Mouse (Mus musculus) lung, embryonic 14.5 days (tissue): ENCODE measurements around the gene Ncaph. TPM values are rescaled to one million over a fixed set of nuclear protein-coding genes. Genes with fewer than 3 reads are reported as not detected.
"Not testable (repeated sequence)": the region's sequence is repeated elsewhere in the genome, so short reads cannot be mapped to it uniquely, and the experiment has no call there.

Source experiments
- ATAC-seq: fragments of 200-750 bp; cut with Nextera tagmentation; 2 replicates; pipeline ENCODE4 v1.8.0; 2017; ENCODE audit warnings: mild to moderate bottlenecking, moderate TSS enrichment, moderate library complexity; ENCODE audit not compliant: insufficient read depth
- DNase-seq: peaks from one replicate; pipeline ENCODE4 v3.0.0-alpha.2; 2015
- H3K27ac ChIP-seq: fragments of 300-500 bp; sonication (generic); 2 replicates; pipeline ENCODE4 v1.5.1; 2014; ENCODE audit warnings: low read depth, mild to moderate bottlenecking, moderate library complexity
- H3K27me3 ChIP-seq: fragments of 300-500 bp; sonication (generic); 2 replicates; pipeline ENCODE4 v1.6.1; 2014; ENCODE audit warnings: low read length, control low read depth; ENCODE audit not compliant: insufficient read depth
- H3K36me3 ChIP-seq: fragments of 300-500 bp; sonication (generic); 2 replicates; pipeline ENCODE4 v1.6.1; 2014; ENCODE audit warnings: control low read depth; ENCODE audit not compliant: insufficient read depth
- H3K4me1 ChIP-seq: fragments of 300-500 bp; sonication (generic); 2 replicates; pipeline ENCODE4 v1.6.1; 2014; ENCODE audit warnings: antibody characterized with exemption, control low read depth; ENCODE audit not compliant: insufficient read depth
- H3K4me2 ChIP-seq: fragments of 300-500 bp; sonication (generic); 2 replicates; pipeline ENCODE4 v1.6.1; 2014; ENCODE audit warnings: mild to moderate bottlenecking
- H3K4me3 ChIP-seq: fragments of 300-500 bp; sonication (generic); 2 replicates; pipeline ENCODE4 v1.5.1; 2014; ENCODE audit warnings: low read depth, low read length
- H3K9ac ChIP-seq: fragments of 300-500 bp; sonication (generic); 2 replicates; pipeline ENCODE4 v1.6.1; 2014
- H3K9me3 ChIP-seq: fragments of 300-500 bp; sonication (generic); 2 replicates; pipeline ENCODE4 v1.6.1; 2016; ENCODE audit warnings: low read depth, low read length, control low read depth
- CTCF ChIP-seq: IDR thresholded peaks from 2 replicates; pipeline ENCODE4 v1.5.1; 2016; ENCODE audit warnings: antibody characterized with exemption, low read depth
- WGBS: fragments of 180-500 bp; shearing (Covaris S2); extraction: QIAGEN DNeasy Blood & Tissue Kit; methylation state at CpG from one replicate; pipeline ENCODE4 v1.1.7; 2014; 5-methylcytosine and 5-hydroxymethylcytosine counted together
- polyA plus RNA-seq: library from polyadenylated mRNA; unstranded; fragments of >200 nt; fragmentation: Nextera tagmentation; extraction: Ambion mirVana; gene quantifications from 2 replicates; pipeline ENCODE4 v1.2.1, GENCODE M21; 2014

Gene Ncaph
- polyA plus RNA-seq, 1 experiment from 2014 or later, result 119 TPM

- 5% methylated on average over 5 of the region's 5 CpGs for WGBS
- DNase-seq (peak; percentile 86), ATAC-seq (peak; percentile 35)
- no peak overlapping the region for H3K9ac ChIP-seq
- H3K36me3 ChIP-seq, result peaks cover 21% of the 10 kb centered on the region
- peaks cover 8% of the 10 kb centered on the region for H3K4me1 ChIP-seq
- no peaks in the 10 kb centered on the region for H3K9me3 ChIP-seq
- H3K27ac ChIP-seq, result peak overlapping the region; percentile 73; the same call in 1 of the 2 replicates
- TF ChIP-seq CTCF, result no peak
- H3K4me3 ChIP-seq, result no peak overlapping the region
- peak overlapping the region; percentile 21; the same call in 1 of the 2 replicates for H3K4me2 ChIP-seq
- no peaks in the 10 kb centered on the region for H3K27me3 ChIP-seq
Measured at GRCm38 (mm10) chr2:127136979-127137378, 3.2 kb upstream of the Ncaph start.

DNA sequence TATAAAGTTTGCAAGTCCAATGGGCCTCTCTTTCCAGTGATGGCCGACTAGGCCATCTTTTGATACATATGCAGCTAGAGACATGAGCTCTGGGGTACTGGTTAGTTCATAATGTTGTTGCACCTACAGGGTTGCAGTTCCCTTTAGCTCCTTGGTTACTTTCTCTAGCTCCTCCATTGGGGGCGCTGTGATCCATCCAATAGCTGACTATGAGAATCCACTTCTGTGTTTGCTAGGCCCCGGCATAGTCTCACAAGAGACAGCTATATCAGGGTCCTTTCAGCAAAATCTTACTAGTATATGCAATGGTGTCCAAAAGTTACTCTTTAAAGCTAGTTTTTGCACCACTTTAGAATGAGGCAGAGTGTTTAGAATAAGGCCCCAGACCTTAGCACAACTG lies 1.5 kb upstream of the Ncaph start:
- not testable (repeated sequence) for H3K27ac ChIP-seq, H3K36me3 ChIP-seq, H3K9ac ChIP-seq, H3K9me3 ChIP-seq, H3K27me3 ChIP-seq, ATAC-seq, DNase-seq, H3K4me2 ChIP-seq, H3K4me3 ChIP-seq
- 29% methylated on average over 2 of the region's 3 CpGs for WGBS
- peaks cover 11% of the 10 kb centered on the region for H3K4me1 ChIP-seq

GRCm38 (mm10) chr2:127131353-127131752 lies 2.4 kb downstream of the Ncaph start:
- Histone ChIP-seq H3K9me3 (no peaks in the 10 kb centered on the region), H3K36me3 (peaks cover 16% of the 10 kb centered on the region), H3K4me3 (no peak overlapping the region), H3K4me1 (peaks cover 11% of the 10 kb centered on the region), H3K27me3 (no peaks in the 10 kb centered on the region), H3K9ac (0 out of 2 replicates have a peak overlapping the region, but pooled peaks have one; percentile 4), H3K4me2 (peak overlapping the region; percentile 83; the same call in 1 of the 2 replicates), H3K27ac (no peak overlapping the region)
- no peak for ATAC-seq
- DNase-seq, result no peak
- 49% methylated on average over 8 of the region's 8 CpGs for WGBS
- no peak for TF ChIP-seq CTCF

DNA sequence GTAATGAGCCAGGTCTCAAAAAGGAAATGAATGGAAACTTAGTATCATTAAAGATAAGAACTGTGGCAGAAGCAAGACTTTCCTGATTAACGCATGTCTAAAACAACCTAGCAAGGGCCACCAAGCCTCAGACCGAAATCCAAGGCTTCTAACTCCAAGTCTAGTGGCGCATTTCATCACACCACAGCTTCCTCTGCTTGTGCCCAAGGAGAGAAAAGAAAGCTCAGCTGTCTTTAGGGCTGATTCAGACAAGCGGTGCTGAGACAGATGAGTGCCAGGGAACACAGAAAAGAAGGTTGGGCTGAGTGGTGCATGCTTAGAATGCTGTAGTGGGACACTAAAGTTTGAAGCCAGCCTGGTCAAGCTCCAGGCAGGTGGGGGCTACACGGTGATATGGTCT lies 4.8 kb downstream of the Ncaph start:
- no peak overlapping the region for H3K4me2 ChIP-seq
- 76% methylated on average over 5 of the region's 5 CpGs for WGBS
- H3K9me3 ChIP-seq, result no peaks in the 10 kb centered on the region
- ATAC-seq, result no peak
- H3K27ac ChIP-seq, result no peak overlapping the region
- TF ChIP-seq CTCF, result no peak
- no peak overlapping the region for H3K9ac ChIP-seq
- peaks cover 11% of the 10 kb centered on the region for H3K4me1 ChIP-seq
- peaks cover 39% of the 10 kb centered on the region for H3K36me3 ChIP-seq
- no peak for DNase-seq
- H3K27me3 ChIP-seq, result no peaks in the 10 kb centered on the region
- H3K4me3 ChIP-seq, result no peak overlapping the region

DNA sequence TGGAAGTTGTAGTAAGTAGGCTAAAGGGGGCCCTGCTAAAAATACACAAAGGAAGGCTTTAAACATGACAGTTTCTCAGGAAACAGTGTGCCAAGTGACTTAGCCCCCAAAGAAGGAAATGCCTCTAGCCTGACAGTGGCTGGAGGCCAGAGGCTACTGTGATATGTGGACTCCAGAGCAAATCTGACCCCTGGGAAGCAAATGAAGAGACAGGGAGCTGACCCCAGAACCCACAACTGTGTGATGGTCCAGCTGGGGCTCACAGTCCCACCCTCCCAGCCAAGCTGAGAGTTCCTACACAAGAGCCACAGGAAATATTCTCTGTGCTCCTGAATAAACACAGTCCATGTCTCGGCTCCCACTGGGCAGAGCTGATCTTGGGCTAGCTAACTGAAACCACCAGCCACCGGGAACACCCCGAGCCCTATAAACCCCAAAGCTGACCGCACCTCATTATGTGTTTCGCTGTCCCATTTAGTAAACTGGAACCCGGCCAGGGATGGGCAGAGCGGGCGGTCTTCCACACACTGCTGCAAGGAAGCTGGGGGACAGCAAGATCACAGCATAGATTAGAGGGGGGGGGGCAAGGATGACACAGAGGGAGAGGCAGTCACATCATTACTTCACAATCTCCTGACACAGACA lies 12.0 kb downstream of the Ncaph start:
- no peak for ATAC-seq
- H3K27ac ChIP-seq, result peak overlapping the region; percentile 46; the same call in 1 of the 2 replicates

GRCm38 (mm10) chr2:127108986-127109385 lies 24.8 kb downstream of the Ncaph start:
- H3K4me3 ChIP-seq, result no peak overlapping the region
- H3K27me3 ChIP-seq, result no peaks in the 10 kb centered on the region
- no peak overlapping the region for H3K4me2 ChIP-seq
- no peak overlapping the region for H3K27ac ChIP-seq
- no peak overlapping the region for H3K9ac ChIP-seq
- WGBS, result 89% methylated on average over 4 of the region's 4 CpGs
- H3K4me1 ChIP-seq, result no peaks in the 10 kb centered on the region
- ATAC-seq, result no peak
- H3K9me3 ChIP-seq, result no peaks in the 10 kb centered on the region
- TF ChIP-seq CTCF, result no peak
- H3K36me3 ChIP-seq, result peaks cover 91% of the 10 kb centered on the region
- DNase-seq, result no peak

More for the DNA sequence above, 12.0 kb downstream of the Ncaph start:
- Histone ChIP-seq H3K9me3 (no peaks in the 10 kb centered on the region), H3K36me3 (peaks cover 91% of the 10 kb centered on the region), H3K27me3 (no peaks in the 10 kb centered on the region), H3K4me1 (no peaks in the 10 kb centered on the region), H3K9ac (no peak overlapping the region), H3K4me2 (peak overlapping the region; percentile 3; the same call in 1 of the 2 replicates), H3K4me3 (no peak overlapping the region)
- DNase-seq, result peak; percentile 32
- no peak for TF ChIP-seq CTCF
- 73% methylated on average over 8 of the region's 8 CpGs for WGBS

DNA sequence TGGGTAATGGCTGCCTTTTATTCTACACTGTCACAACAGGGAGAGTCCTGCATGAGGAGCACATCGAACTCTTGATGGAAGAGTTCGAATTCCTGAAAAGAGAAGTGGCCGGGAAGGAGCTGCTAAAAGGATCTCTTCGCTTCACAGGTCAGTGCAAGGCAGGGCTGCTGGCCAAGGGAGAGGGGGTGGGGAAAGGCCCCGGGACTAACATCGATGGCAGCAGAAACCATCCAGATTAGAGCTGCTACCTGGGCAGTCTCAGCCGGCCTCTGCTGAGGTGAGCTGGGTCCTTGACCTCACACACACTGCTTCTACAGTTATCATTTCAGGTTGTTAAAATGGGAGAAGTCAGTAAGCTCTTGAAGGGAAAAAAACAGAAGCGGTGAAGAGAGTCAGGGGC lies 41.8 kb downstream of the Ncaph start:
- TF ChIP-seq CTCF, result no peak
- no peak overlapping the region for H3K9ac ChIP-seq
- no peaks in the 10 kb centered on the region for H3K27me3 ChIP-seq
- ATAC-seq (no peak), DNase-seq (no peak)
- H3K4me3 ChIP-seq, result no peak overlapping the region
- WGBS, result 56% methylated on average over 8 of the region's 8 CpGs
- H3K36me3 ChIP-seq, result 0 out of 2 replicates have a peak, but pooled peaks cover 11% of the 10 kb centered on the region
- H3K27ac ChIP-seq, result no peak overlapping the region
- H3K9me3 ChIP-seq, result no peaks in the 10 kb centered on the region
- H3K4me1 ChIP-seq, result no peaks in the 10 kb centered on the region
- no peak overlapping the region for H3K4me2 ChIP-seq

DNA sequence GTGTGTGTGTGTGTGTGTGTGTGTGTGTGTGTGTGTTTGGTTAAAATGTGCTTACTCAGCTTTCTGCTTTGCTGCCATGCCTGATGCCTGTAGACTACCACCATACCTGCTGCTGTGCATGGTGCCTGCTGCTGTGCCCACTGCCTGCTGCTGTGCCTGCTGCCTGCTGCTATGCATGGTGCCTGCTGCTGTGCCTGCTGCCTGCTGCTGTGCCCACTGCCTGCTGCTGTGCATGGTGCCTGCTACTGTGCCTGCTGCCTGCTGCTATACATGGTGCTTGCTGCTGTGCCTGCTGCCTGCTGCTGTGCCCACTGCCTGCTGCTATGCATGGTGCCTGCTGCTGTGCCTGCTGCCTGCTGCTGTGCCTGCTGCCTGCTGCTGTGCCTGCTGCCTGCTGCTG lies 43.6 kb downstream of the Ncaph start:
- not testable (repeated sequence) for ATAC-seq, H3K27me3 ChIP-seq

More for the DNA sequence above, 43.6 kb downstream of the Ncaph start:
- not testable (repeated sequence) for H3K4me3 ChIP-seq, H3K36me3 ChIP-seq, H3K27ac ChIP-seq, DNase-seq, H3K4me2 ChIP-seq, H3K9ac ChIP-seq, H3K4me1 ChIP-seq, H3K9me3 ChIP-seq
